Mouse (Mus musculus) intestine, embryonic 15.5 days (tissue): ENCODE measurements around the gene Sohlh1. TPM values are rescaled to one million over a fixed set of nuclear protein-coding genes. Genes with fewer than 3 reads are reported as not detected.
"Not testable (repeated sequence)": the region's sequence is repeated elsewhere in the genome, so short reads cannot be mapped to it uniquely, and the experiment has no call there.

Experiments
- ATAC-seq: fragments of 200-750 bp; cut with Nextera tagmentation; 2 replicates; pipeline ENCODE4 v1.8.0; 2017; ENCODE audit warnings: moderate TSS enrichment, moderate library complexity
- H3K27ac ChIP-seq: fragments of 300-500 bp; sonication (generic); 2 replicates; pipeline ENCODE4 v1.5.1; 2015; ENCODE audit warnings: mild to moderate bottlenecking, inconsistent platforms
- H3K27me3 ChIP-seq: fragments of 300-500 bp; sonication (generic); replicated peaks from 2 replicates; pipeline ENCODE4 v1.6.1; 2015; ENCODE audit warnings: inconsistent platforms
- H3K36me3 ChIP-seq: fragments of 300-500 bp; sonication (generic); 2 replicates; pipeline ENCODE4 v1.6.1; 2015; ENCODE audit warnings: inconsistent platforms
- H3K4me1 ChIP-seq: fragments of 300-500 bp; sonication (generic); replicated peaks from 2 replicates; pipeline ENCODE4 v1.6.1; 2015; ENCODE audit warnings: inconsistent platforms
- H3K4me2 ChIP-seq: fragments of 300-500 bp; sonication (generic); replicated peaks from 2 replicates; pipeline ENCODE4 v1.6.1; 2015; ENCODE audit warnings: mild to moderate bottlenecking, inconsistent platforms
- H3K4me3 ChIP-seq: fragments of 300-500 bp; sonication (generic); replicated peaks from 2 replicates; pipeline ENCODE4 v1.5.1; 2015; ENCODE audit warnings: inconsistent platforms
- H3K9ac ChIP-seq: fragments of 300-500 bp; sonication (generic); 2 replicates; pipeline ENCODE4 v1.6.1; 2015; ENCODE audit warnings: inconsistent platforms
- H3K9me3 ChIP-seq: fragments of 300-500 bp; sonication (generic); 2 replicates; pipeline ENCODE4 v1.6.1; 2016; ENCODE audit warnings: inconsistent platforms
- WGBS: fragments of 180-500 bp; shearing (Covaris S2); methylation state at CpG from one replicate; pipeline ENCODE4 v1.1.7; 2015; 5-methylcytosine and 5-hydroxymethylcytosine counted together
- polyA plus RNA-seq: library from polyadenylated mRNA; unstranded; fragments of >200 nt; fragmentation: Nextera tagmentation; extraction: Ambion mirVana; gene quantifications from 2 replicates; pipeline ENCODE4 v1.2.1, GENCODE M21; 2015

The Sohlh1 gene
- polyA plus RNA-seq, 1 experiment from 2014 or later = not detected

DNA sequence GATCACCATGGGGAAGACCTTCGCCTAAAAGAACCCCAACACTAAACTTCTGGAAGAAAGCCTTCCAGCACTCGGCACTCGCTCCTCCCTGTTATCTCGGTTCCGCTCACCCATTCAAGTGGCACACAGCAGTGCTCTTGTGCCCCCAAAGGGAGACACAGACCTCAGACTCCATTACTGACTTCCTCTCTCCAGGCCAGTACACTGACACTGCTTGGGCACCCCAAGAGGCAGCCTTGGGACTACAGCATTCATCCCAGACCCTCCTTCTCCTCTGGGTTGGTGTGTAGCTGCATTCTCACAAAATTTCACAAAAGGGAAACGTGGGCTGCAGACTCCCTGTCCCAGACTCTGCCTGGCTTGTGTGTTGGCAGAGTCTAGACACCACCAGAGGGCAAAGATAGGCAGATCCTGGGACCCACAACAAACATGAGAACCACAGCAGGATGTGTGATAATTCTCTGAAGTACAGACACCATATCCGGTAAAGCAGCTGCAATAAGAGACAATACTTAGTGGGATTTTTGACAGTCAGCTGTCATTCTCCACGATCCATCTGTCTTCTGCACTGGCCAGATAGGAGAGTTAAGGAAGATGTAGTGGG lies 18.6 kb downstream of the Sohlh1 start:
- H3K4me3 ChIP-seq = no peak overlapping the region
- WGBS = 76% methylated on average over 8 of the region's 8 CpGs
- no peaks in the 10 kb centered on the region for H3K27me3 ChIP-seq
- no peak overlapping the region for H3K27ac ChIP-seq
- ATAC-seq = no peak
- H3K4me2 ChIP-seq = no peak overlapping the region
- no peaks in the 10 kb centered on the region for H3K4me1 ChIP-seq
- no peaks in the 10 kb centered on the region for H3K36me3 ChIP-seq
- H3K9ac ChIP-seq = no peak overlapping the region
- no peaks in the 10 kb centered on the region for H3K9me3 ChIP-seq

DNA sequence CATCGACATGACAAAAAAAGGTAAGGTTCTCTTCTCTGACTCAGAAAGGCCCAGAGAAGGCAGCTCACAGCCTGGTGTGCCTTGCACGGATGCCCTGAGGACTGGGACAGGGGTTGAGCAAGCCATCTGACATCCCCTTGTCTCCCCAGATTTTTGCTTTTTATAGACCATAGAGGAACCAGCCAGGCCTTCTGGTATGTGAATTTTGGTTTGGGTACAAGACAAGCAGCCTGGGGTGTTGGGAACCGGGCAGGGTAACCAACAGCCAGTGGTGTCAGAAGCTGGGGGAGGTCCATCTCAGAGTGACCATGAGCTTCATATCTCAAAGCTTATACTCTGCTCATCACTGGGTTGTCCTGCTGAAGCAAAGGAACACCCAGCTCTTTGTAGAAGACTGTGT lies 22.3 kb downstream of the Sohlh1 start:
- Histone ChIP-seq H3K36me3 (no peaks in the 10 kb centered on the region), H3K9ac (no peak overlapping the region), H3K9me3 (no peaks in the 10 kb centered on the region), H3K4me1 (no peaks in the 10 kb centered on the region), H3K27ac (no peak overlapping the region), H3K4me2 (no peak overlapping the region), H3K27me3 (no peaks in the 10 kb centered on the region), H3K4me3 (no peak overlapping the region)
- 87% methylated on average over 3 of the region's 3 CpGs for WGBS
- ATAC-seq = no peak

DNA sequence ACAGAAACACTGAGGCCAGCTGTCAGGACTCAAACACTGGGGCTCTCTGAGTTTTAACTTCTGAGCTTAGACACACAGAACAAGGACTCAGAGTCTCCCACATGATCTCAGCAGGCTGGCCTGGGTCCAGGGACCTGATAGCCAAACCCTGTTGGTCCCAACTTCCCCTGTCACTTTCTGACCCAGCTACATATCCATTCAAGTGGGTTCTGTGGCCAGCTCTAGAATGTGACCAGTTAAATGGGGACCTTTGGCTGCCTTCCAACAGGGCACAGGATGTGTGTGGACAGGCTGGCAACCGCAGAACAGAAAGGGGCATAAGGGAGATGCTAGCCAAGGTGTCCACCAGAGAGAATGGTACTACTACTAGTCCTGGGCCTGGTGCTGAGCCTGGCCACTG lies 24.2 kb downstream of the Sohlh1 start, which contains the start of gene Lcn9:
Gene Lcn9 (plus strand): TSS at position 348 of the 400 bp plus-strand sequence.
- Histone ChIP-seq H3K27me3 (no peaks in the 10 kb centered on the region), H3K4me1 (no peaks in the 10 kb centered on the region), H3K4me2 (no peak within 1 kb of the TSS), H3K4me3 (no peak within 1 kb of the TSS), H3K9ac (no peak within 1 kb of the TSS), H3K27ac (no peak within 1 kb of the TSS), H3K9me3 (no peaks in the 10 kb centered on the region), H3K36me3 (no peaks in the 10 kb centered on the region)
- WGBS = 77% methylated on average over 1 of the region's 1 CpGs
- no peak for ATAC-seq

DNA sequence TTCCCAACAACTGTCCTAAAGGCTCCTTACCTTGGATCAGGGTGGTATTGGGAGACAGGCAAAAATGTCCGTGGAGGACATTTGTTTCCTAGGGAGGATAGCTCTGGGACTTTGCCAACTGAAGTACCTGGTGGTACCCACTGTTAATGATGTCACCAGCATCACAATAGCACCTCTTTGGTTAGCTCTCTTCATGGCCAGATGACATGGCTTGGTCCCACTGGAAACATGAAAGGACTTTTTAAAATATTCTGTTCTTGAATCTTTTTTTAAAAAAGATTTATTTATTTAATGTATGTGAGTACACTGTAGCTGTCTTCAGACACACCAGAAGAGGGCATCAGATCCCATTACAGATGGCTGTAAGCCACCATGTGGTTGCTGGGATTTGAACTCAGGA lies 31.3 kb downstream of the Sohlh1 start, which contains the start of gene Glt6d1:
Gene Glt6d1 (minus strand): TSS at position 101 of the 400 bp plus-strand sequence.
- H3K4me3 ChIP-seq, H3K4me2 ChIP-seq, H3K36me3 ChIP-seq, H3K4me1 ChIP-seq, H3K27me3 ChIP-seq, H3K9ac ChIP-seq, H3K9me3 ChIP-seq, H3K27ac ChIP-seq, ATAC-seq: not testable (repeated sequence)
- 58% methylated on average over 1 of the region's 1 CpGs for WGBS

DNA sequence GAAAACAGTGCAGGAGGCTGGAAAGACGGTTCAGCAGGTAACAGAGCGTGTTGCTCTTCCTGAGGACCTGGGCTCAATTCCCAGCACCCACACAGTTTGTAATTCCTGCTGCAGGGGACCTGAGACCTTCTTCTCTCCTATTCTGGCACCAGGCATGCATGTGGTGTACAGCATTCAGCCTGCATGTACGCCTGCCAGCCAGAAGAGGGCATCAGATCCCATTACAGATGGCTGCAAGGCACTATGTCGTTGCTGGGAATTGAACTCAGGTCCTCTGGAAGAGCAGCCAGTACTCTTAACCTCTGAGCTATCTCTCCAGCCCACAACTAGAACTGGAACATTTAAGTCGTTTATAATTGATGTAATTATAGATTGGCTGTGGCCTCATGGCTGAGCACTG lies 33.7 kb downstream of the Sohlh1 start:
- H3K4me3 ChIP-seq = no peak overlapping the region
- H3K27ac ChIP-seq = no peak overlapping the region
- H3K36me3 ChIP-seq = no peaks in the 10 kb centered on the region
- H3K9ac ChIP-seq = no peak overlapping the region
- H3K4me2 ChIP-seq = no peak overlapping the region
- no peaks in the 10 kb centered on the region for H3K9me3 ChIP-seq
- no peak for ATAC-seq
- no peaks in the 10 kb centered on the region for H3K4me1 ChIP-seq
- H3K27me3 ChIP-seq = no peaks in the 10 kb centered on the region
- WGBS = 84% methylated on average over 5 of the region's 5 CpGs

DNA sequence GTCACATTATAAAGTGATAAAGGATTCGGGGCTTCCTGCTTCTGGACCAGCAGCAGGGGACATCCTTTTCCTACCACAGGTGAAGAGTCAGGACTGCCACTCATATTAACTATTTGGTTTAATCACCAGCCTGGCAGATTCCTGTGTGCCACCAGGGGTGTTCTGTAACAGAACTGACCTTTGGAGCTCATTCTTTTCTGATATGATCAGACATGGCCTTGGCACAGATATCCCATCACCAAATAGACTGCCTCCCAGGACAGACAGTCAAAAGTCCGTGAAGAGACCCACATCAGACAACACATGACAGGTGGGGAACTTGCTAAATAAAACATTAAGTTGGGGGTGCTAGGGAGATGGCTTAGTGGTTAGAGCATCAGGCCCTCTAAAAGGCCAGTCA lies 35.3 kb downstream of the Sohlh1 start:
- Histone ChIP-seq H3K4me3 (no peak overlapping the region), H3K27ac (no peak overlapping the region), H3K9ac (no peak overlapping the region), H3K9me3 (no peaks in the 10 kb centered on the region), H3K36me3 (no peaks in the 10 kb centered on the region), H3K4me2 (no peak overlapping the region), H3K27me3 (no peaks in the 10 kb centered on the region), H3K4me1 (no peaks in the 10 kb centered on the region)
- 79% methylated on average over 2 of the region's 2 CpGs for whole genome bisulfite sequencing
- no peak for ATAC-seq

DNA sequence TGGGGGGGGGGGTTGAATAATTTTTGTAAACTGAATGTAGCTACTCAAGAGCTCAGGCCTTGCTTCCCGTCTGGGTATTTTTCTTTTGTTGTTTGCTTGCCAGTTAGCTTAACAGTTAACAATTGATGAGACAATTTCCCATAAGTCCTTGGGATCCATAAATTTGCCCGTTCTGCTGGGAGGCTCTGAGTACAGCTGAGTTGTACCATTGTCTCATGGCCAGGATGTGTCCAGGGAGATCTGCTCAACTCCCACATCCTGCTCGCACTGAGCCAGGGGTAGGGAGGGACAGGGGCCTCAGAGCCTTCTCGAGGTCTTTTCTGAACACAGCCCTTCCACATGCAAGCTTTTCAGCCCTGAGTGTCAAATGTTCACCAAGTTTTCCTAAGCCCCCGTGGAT lies 49.0 kb downstream of the Sohlh1 start:
- ATAC-seq = no peak
- Histone ChIP-seq H3K4me2 (no peak overlapping the region), H3K27me3 (no peaks in the 10 kb centered on the region), H3K9me3 (no peaks in the 10 kb centered on the region), H3K9ac (no peak overlapping the region), H3K4me3 (no peak overlapping the region), H3K36me3 (no peaks in the 10 kb centered on the region), H3K27ac (no peak overlapping the region), H3K4me1 (no peaks in the 10 kb centered on the region)
- 42% methylated on average over 5 of the region's 5 CpGs for WGBS

DNA sequence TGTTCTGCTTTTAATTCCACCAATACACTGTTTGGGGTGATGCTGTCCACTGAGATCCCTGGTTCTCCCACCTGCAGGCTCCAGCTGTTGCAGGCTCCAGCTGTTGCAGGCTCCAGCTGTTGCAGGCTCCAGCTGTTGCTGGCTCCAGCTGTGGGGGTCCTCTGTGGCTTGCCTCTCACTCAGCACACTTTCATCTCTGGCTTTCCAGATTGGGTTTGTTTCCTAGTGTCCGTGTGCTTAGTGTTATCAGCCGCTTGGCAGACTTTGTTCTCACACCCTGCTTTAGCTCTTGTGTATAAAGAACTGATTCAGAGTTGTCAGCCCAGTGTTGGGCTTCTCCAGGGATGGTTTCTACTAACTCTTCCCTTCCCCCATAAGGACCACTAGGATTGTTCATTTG lies 49.4 kb downstream of the Sohlh1 start:
- H3K4me3 ChIP-seq = no peak overlapping the region
- WGBS = 11% methylated on average over 2 of the region's 2 CpGs
- no peaks in the 10 kb centered on the region for H3K4me1 ChIP-seq
- H3K9ac ChIP-seq = no peak overlapping the region
- H3K9me3 ChIP-seq = no peaks in the 10 kb centered on the region
- ATAC-seq = no peak
- H3K27me3 ChIP-seq = no peaks in the 10 kb centered on the region
- H3K36me3 ChIP-seq = no peaks in the 10 kb centered on the region
- H3K4me2 ChIP-seq = no peak overlapping the region
- H3K27ac ChIP-seq = no peak overlapping the region

Other genes starting within 250 kb of the Sohlh1 start
- 65.5 and 69.7 TPM in 2 replicates for gene Rabl6, start 238.7 kb downstream of the Sohlh1 start, polyA plus RNA-seq
- gene Ccdc183, start 229.6 kb downstream of the Sohlh1 start, polyA plus RNA-seq = 0.13 and 0.16 TPM in 2 replicates
- gene Tmem141, start 225.2 kb downstream of the Sohlh1 start, polyA plus RNA-seq = 22.2 and 23.8 TPM in 2 replicates
- 3.5 and 4.7 TPM in 2 replicates for gene Fcna, start 219.2 kb downstream of the Sohlh1 start, polyA plus RNA-seq
- not detected in 2 replicates for gene Lcn8, start 194.1 kb downstream of the Sohlh1 start, polyA plus RNA-seq
- not detected in 2 replicates for gene Lcn5, start 189.3 kb downstream of the Sohlh1 start, polyA plus RNA-seq
- not detected in 2 replicates for gene Lcn6, start 170.5 kb downstream of the Sohlh1 start, polyA plus RNA-seq
- gene Lcn10, start 164.5 kb downstream of the Sohlh1 start, polyA plus RNA-seq = not detected in 2 replicates
- not detected in 2 replicates for gene Obp2a, start 147.2 kb downstream of the Sohlh1 start, polyA plus RNA-seq
- 87.2 and 98.7 TPM in 2 replicates for gene Bmyc, start 140.5 kb downstream of the Sohlh1 start, polyA plus RNA-seq
- not detected in 2 replicates for gene Obp2b, start 110.2 kb downstream of the Sohlh1 start, polyA plus RNA-seq
- gene Lcn3, start 81.7 kb downstream of the Sohlh1 start, polyA plus RNA-seq = not detected in 2 replicates
- gene Lcn11, start 70.2 kb downstream of the Sohlh1 start, polyA plus RNA-seq = not detected in 2 replicates
- not detected in 2 replicates for gene Gm13539, start 65.0 kb downstream of the Sohlh1 start, polyA plus RNA-seq
- gene Glt6d1, start 31.4 kb downstream of the Sohlh1 start, polyA plus RNA-seq = not detected in 2 replicates
- gene Lcn9, start 24.1 kb downstream of the Sohlh1 start, polyA plus RNA-seq = not detected in 2 replicates
- 0.53 and 0.67 TPM in 2 replicates for gene Kcnt1, start 16.5 kb upstream of the Sohlh1 start, polyA plus RNA-seq
- gene Camsap1, start 136.0 kb upstream of the Sohlh1 start, polyA plus RNA-seq = 11.3 and 15.6 TPM in 2 replicates
- 82.2 and 84.1 TPM in 2 replicates for gene Ubac1, start 174.5 kb upstream of the Sohlh1 start, polyA plus RNA-seq